22 mouse cellular contexts compared by ENCODE assay signal in the genomic region with DNA sequence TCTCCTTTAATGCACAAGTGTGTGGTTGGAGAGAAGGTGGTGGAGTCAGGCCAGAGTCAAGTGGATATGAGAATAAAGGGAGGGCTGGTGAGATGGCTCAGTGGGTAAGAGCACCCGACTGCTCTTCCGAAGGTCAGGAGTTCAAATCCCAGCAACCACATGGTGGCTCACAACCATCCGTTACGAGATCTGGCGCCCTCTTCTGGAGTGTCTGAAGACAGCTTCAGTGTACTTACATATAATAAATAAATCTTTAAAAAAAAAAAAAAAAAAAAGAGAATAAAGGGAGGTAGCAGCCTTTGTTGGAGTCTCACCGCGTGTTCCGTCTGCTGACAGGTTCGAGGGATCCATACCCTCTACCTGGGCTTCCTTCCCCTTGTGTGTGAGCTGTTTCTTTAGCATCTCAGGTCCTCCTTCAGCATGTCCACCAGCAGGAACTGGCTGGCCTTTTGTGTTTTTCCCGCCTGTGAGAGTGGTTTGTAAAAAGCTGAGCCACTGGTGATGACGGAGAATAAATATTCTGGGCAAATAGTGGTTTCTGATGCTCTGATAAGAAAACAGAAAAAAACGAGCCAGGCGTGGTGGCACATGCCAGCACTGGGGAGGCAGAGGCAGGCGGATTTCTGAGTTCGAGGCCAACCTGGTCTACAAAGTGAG. TPM values are rescaled to one million over a fixed set of nuclear protein-coding genes. Genes with fewer than 3 reads are reported as not detected.
A peak's percentile ranks its signal among the peaks of the same experiment; 100 is the strongest.
DNase-seq lines count a peak whose midpoint lies in the region; ATAC-seq and TF ChIP-seq lines count a peak whose summit lies in the region.
"Not testable (repeated sequence)": the region's sequence is repeated elsewhere in the genome, so short reads cannot be mapped to it uniquely, and the experiment has no call there.
"Had no signal": no experiment of that assay in that cellular context is flagged by ENCODE, and none has a peak within 500 bp of the region (broad histone marks: within the 10 kb centered on the region; RNA-seq: fewer than 3 reads in every experiment).

No protein-coding gene starts in this region.

- ATAC-seq in G1E (ENCODE audit: extremely low read depth, insufficient number of reproducible peaks, low FRiP score, poor library complexity, severe bottlenecking); kidney, postnatal 0 days (replicated peaks; ENCODE audit: low FRiP score, low read depth); liver, embryonic 14.5 days (ENCODE audit: insufficient read depth); midbrain, embryonic 11.5 days (ENCODE audit: low FRiP score); stomach, postnatal 0 days (ENCODE audit: low FRiP score, low TSS enrichment): not testable (repeated sequence)

- H3K9ac ChIP-seq in heart, adult 2 months (ENCODE audit: low read depth, low read length); kidney, postnatal 0 days (ENCODE audit: low read depth, low read length); liver, embryonic 14.5 days (replicated peaks); midbrain, embryonic 11.5 days (ENCODE audit: low read length); stomach, postnatal 0 days (ENCODE audit: low read length): not testable (repeated sequence)

- not testable (repeated sequence) for TF ChIP-seq POLR2A in bone marrow macrophage, adult 2 months (IDR thresholded peaks at IDR 0.05; ENCODE audit: borderline replicate concordance, low read depth, low read length); heart, adult 2 months (IDR thresholded peaks at IDR 0.05; ENCODE audit: insufficient read depth, low read depth, low read length)

- DNase-seq in 416B (ENCODE audit: low read depth) = peak; percentile 31
- DNase-seq in G1E (ENCODE audit: low spot score); heart, adult 2 months; kidney, postnatal 0 days (ENCODE audit: low spot score); liver, embryonic 14.5 days (ENCODE audit: low read depth in 3 of 3, low spot score in 3 of 3); stomach, postnatal 0 days (ENCODE audit: low spot score): not testable (repeated sequence)
- DNase-seq in midbrain, embryonic 11.5 days (ENCODE audit: low spot score, missing footprints) = peak; percentile 83

- H3K27ac ChIP-seq in bone marrow macrophage, adult 2 months (ENCODE audit: insufficient read depth, low read depth, low read length); heart, adult 2 months; kidney, postnatal 0 days; liver, embryonic 14.5 days; midbrain, embryonic 11.5 days (ENCODE audit: low read depth, low read length); stomach, postnatal 0 days (replicated peaks): not testable (repeated sequence)

- TF ChIP-seq EP300 in heart, adult 2 months (IDR thresholded peaks at IDR 0.05; ENCODE audit: insufficient read depth, low read depth, low read length); liver, embryonic 14.5 days (IDR thresholded peaks at IDR 0.05; ENCODE audit: low read depth); stomach, postnatal 0 days (optimal IDR thresholded peaks at IDR 0.05): not testable (repeated sequence)

- H3K36me3 ChIP-seq in G1E (replicated peaks) = peaks cover 68% of the 10 kb centered on the region
- not testable (repeated sequence) for H3K36me3 ChIP-seq in heart, adult 2 months (ENCODE audit: control insufficient read depth, insufficient read depth, low read length)
- H3K36me3 ChIP-seq in kidney, postnatal 0 days (ENCODE audit: insufficient read depth, low read length) = peaks cover 31% of the 10 kb centered on the region
- peaks cover 31% of the 10 kb centered on the region for H3K36me3 ChIP-seq in liver, embryonic 14.5 days (replicated peaks; ENCODE audit: control insufficient read depth, insufficient read depth, low read depth)
- peaks cover 21% of the 10 kb centered on the region for H3K36me3 ChIP-seq in midbrain, embryonic 11.5 days (ENCODE audit: control insufficient read depth, insufficient read depth, low read length)
- peaks cover 15% of the 10 kb centered on the region for H3K36me3 ChIP-seq in stomach, postnatal 0 days (ENCODE audit: control insufficient read depth, insufficient read depth, low read length)

- intact Hi-C loops in heart, adult 2 months (cut with DNase I) = not testable (repeated sequence)

- not testable (repeated sequence) for H3K4me2 ChIP-seq in kidney, postnatal 0 days (ENCODE audit: low read length); liver, embryonic 14.5 days (ENCODE audit: low read depth); midbrain, embryonic 11.5 days; stomach, postnatal 0 days (replicated peaks; ENCODE audit: low read depth)

- peaks cover 37% of the 10 kb centered on the region for H3K4me1 ChIP-seq in G1E (ENCODE audit: insufficient read depth, low read depth, low read length)
- H3K4me1 ChIP-seq in bone marrow macrophage, adult 2 months (ENCODE audit: control insufficient read depth, insufficient read depth, low read length); heart, adult 2 months (ENCODE audit: control insufficient read depth, insufficient read depth, low read length); kidney, postnatal 0 days (replicated peaks; ENCODE audit: insufficient read depth, low read length); liver, embryonic 14.5 days (replicated peaks; ENCODE audit: control insufficient read depth in 2 of 2, insufficient read depth in 2 of 2, low read length in 1 of 2); midbrain, embryonic 11.5 days (ENCODE audit: control insufficient read depth, insufficient read depth, low read length); stomach, postnatal 0 days (replicated peaks; ENCODE audit: control insufficient read depth, insufficient read depth): not testable (repeated sequence)

- 0 out of 2 replicates have a peak, but pooled peaks have one; percentile 10 for TF ChIP-seq CTCF in G1E (IDR thresholded peaks at IDR 0.05; ENCODE audit: low read depth, low read length)
- TF ChIP-seq CTCF in bone marrow macrophage, adult 2 months (IDR thresholded peaks at IDR 0.05; ENCODE audit: low read depth, low read length) = 0 out of 2 replicates have a peak, but pooled peaks have one; percentile 18
- TF ChIP-seq CTCF in heart, adult 2 months (IDR thresholded peaks at IDR 0.05) = peak; percentile 54
- peak; percentile 41; the same call in 1 of the 2 replicates for TF ChIP-seq CTCF in kidney, postnatal 0 days (IDR thresholded peaks at IDR 0.05; ENCODE audit: low read depth)
- peak; percentile 27; the same call in 1 of the 2 replicates for TF ChIP-seq CTCF in liver, embryonic 14.5 days (IDR thresholded peaks at IDR 0.05; ENCODE audit: low read depth)
- TF ChIP-seq CTCF in stomach, postnatal 0 days (IDR thresholded peaks at IDR 0.05; ENCODE audit: low read depth) = peak; percentile 33; the same call in 1 of the 2 replicates

- H3K27me3 ChIP-seq in G1E (ENCODE audit: insufficient read depth, low read length); heart, adult 2 months (ENCODE audit: control insufficient read depth, insufficient read depth, low read length); kidney, postnatal 0 days (ENCODE audit: insufficient read depth, low read length); liver, embryonic 14.5 days (ENCODE audit: control insufficient read depth, insufficient read depth, low read length); midbrain, embryonic 11.5 days (ENCODE audit: control insufficient read depth, insufficient read depth, low read length); stomach, postnatal 0 days (ENCODE audit: control insufficient read depth, insufficient read depth, low read length): not testable (repeated sequence)

- not testable (repeated sequence) for H3K9me3 ChIP-seq in G1E (replicated peaks); kidney, postnatal 0 days (replicated peaks; ENCODE audit: low read length); liver, embryonic 14.5 days (ENCODE audit: control insufficient read depth, low read length); midbrain, embryonic 11.5 days (ENCODE audit: control insufficient read depth, low read length); stomach, postnatal 0 days (ENCODE audit: control insufficient read depth, low read length)

- not testable (repeated sequence) for H3K79me2 ChIP-seq in heart, adult 2 months (replicated peaks; ENCODE audit: control insufficient read depth, insufficient read depth, low read length)

- WGBS in heart, adult 2 months = 90% methylated on average over 15 of the region's 15 CpGs
- 81% methylated on average over 15 of the region's 15 CpGs for WGBS in kidney, postnatal 0 days
- WGBS in liver, embryonic 14.5 days (ENCODE audit: insufficient replicate concordance) = 67% methylated on average over 15 of the region's 15 CpGs
- whole genome bisulfite sequencing in midbrain, embryonic 11.5 days = 88% methylated on average over 15 of the region's 15 CpGs
- 80% methylated on average over 15 of the region's 15 CpGs for WGBS in stomach, postnatal 0 days

- not testable (repeated sequence) for H3K4me3 ChIP-seq in G1E (ENCODE audit: low read depth, low read length); bone marrow macrophage, adult 2 months (ENCODE audit: insufficient read depth, low read length); heart, adult 2 months; kidney, postnatal 0 days (replicated peaks; ENCODE audit: low read depth, low read length); liver, embryonic 14.5 days (ENCODE audit: insufficient read depth in 1 of 2, low read depth in 2 of 2, low read length in 2 of 2); midbrain, embryonic 11.5 days (ENCODE audit: low read depth, low read length); stomach, postnatal 0 days (ENCODE audit: low read depth, low read length)

RNA-seq across cellular contexts. Expression of a gene that starts 7.0 kb away (rescaled TPM):
- total RNA-seq in G1E (2014; fragmentation: Nextera tagmentation) (49.4 and 66.4 TPM in 2 replicates), G1E (2017) (22.3 and 26.7 TPM in 2 replicates)
- polyA plus RNA-seq in G1E (2012) = 58.4 and 62.3 TPM in 2 replicates
- 48.4 and 53.1 TPM in 2 replicates for polyA plus RNA-seq in bone marrow macrophage, adult 2 months (2012; ENCODE audit: insufficient read depth, insufficient read length, missing spikeins)
- 10 to 100 TPM; 29.4 to 31.8 TPM for total RNA-seq in heart, adult 2 months (2021)
- polyA plus RNA-seq in heart, adult 2 months (2012; rRNA removed) = 27.5 and 39.9 TPM in 2 replicates
- 24.1 and 26.5 TPM in 2 replicates for polyA plus RNA-seq in kidney, postnatal 0 days (2015; fragmentation: Nextera tagmentation; extraction: Ambion mirVana)
- 9.6 and 10.0 TPM in 2 replicates for polyA plus RNA-seq in liver, embryonic 14.5 days (2012; rRNA removed)
- 4.8 and 6.9 TPM in 2 replicates for polyA plus RNA-seq in liver, embryonic 14.5 days (2014; fragmentation: Nextera tagmentation; extraction: Ambion mirVana)
- 28.4 and 33.0 TPM in 2 replicates for polyA plus RNA-seq in midbrain, embryonic 11.5 days (2014; fragmentation: Nextera tagmentation; extraction: Ambion mirVana)
- polyA plus RNA-seq in stomach, postnatal 0 days (2015; fragmentation: Nextera tagmentation; extraction: Ambion mirVana) = 11.1 and 11.5 TPM in 2 replicates

RNA-seq across cellular contexts. Expression of a gene that starts 10.7 kb away (rescaled TPM):
- 62.5 and 65.4 TPM in 2 replicates for total RNA-seq in G1E (2014; fragmentation: Nextera tagmentation)
- 68.8 and 70.3 TPM in 2 replicates for total RNA-seq in G1E (2017)
- 18.7 and 26.2 TPM in 2 replicates for polyA plus RNA-seq in G1E (2012)
- 10.0 and 11.7 TPM in 2 replicates for polyA plus RNA-seq in bone marrow macrophage, adult 2 months (2012; ENCODE audit: insufficient read depth, insufficient read length, missing spikeins)
- 1 to 10 TPM; 8.7 to 9.0 TPM for total RNA-seq in heart, adult 2 months (2021)
- polyA plus RNA-seq in heart, adult 2 months (2012; rRNA removed) = 5.5 and 13.1 TPM in 2 replicates
- 35.9 and 41.8 TPM in 2 replicates for polyA plus RNA-seq in kidney, postnatal 0 days (2015; fragmentation: Nextera tagmentation; extraction: Ambion mirVana)
- polyA plus RNA-seq in liver, embryonic 14.5 days (2012; rRNA removed) = 17.5 and 25.3 TPM in 2 replicates
- 26.9 and 27.2 TPM in 2 replicates for polyA plus RNA-seq in liver, embryonic 14.5 days (2014; fragmentation: Nextera tagmentation; extraction: Ambion mirVana)
- polyA plus RNA-seq in midbrain, embryonic 11.5 days (2014; fragmentation: Nextera tagmentation; extraction: Ambion mirVana) = 70.1 and 70.2 TPM in 2 replicates
- polyA plus RNA-seq in stomach, postnatal 0 days (2015; fragmentation: Nextera tagmentation; extraction: Ambion mirVana) = 22.2 and 23.4 TPM in 2 replicates

RNA-seq across cellular contexts. Expression of a gene that starts 41.3 kb away (rescaled TPM):
- not detected in 2 replicates for total RNA-seq in G1E (2014; fragmentation: Nextera tagmentation)
- 0.11 TPM in 1 of 2 replicates, not detected in the other for total RNA-seq in G1E (2017)
- not detected in 2 replicates for polyA plus RNA-seq in G1E (2012)
- polyA plus RNA-seq in bone marrow macrophage, adult 2 months (2012; ENCODE audit: insufficient read depth, insufficient read length, missing spikeins) = not detected in 2 replicates
- not detected for total RNA-seq in heart, adult 2 months (2021)
- polyA plus RNA-seq in heart, adult 2 months (2012; rRNA removed) = not detected in 2 replicates
- not detected in 2 replicates for polyA plus RNA-seq in kidney, postnatal 0 days (2015; fragmentation: Nextera tagmentation; extraction: Ambion mirVana)
- polyA plus RNA-seq in liver, embryonic 14.5 days (2012; rRNA removed) = not detected in 2 replicates
- polyA plus RNA-seq in liver, embryonic 14.5 days (2014; fragmentation: Nextera tagmentation; extraction: Ambion mirVana) = not detected in 2 replicates
- polyA plus RNA-seq in midbrain, embryonic 11.5 days (2014; fragmentation: Nextera tagmentation; extraction: Ambion mirVana) = 11.3 and 11.7 TPM in 2 replicates
- not detected in 2 replicates for polyA plus RNA-seq in stomach, postnatal 0 days (2015; fragmentation: Nextera tagmentation; extraction: Ambion mirVana)
- total RNA-seq: adrenal gland, postnatal 25 days; gastrocnemius, adult 18-20 months; gastrocnemius, postnatal 14 days; gastrocnemius, postnatal 4 days; heart, adult 18-20 months; heart, postnatal 14 days; heart, postnatal 4 days had no signal
- polyA plus RNA-seq: activated CD4-positive, CD25-positive, alpha-beta regulatory T cell, adult 4 months; C2C12; CD4-positive, CD25-positive, alpha-beta regulatory T cell, adult 4 months; heart, embryonic 10.5 days; heart, embryonic 13.5 days; heart, embryonic 16.5 days; intestine, embryonic 14.5 days had no signal

Comparison
In these comparisons a context has a peak if more than half of its experiments do, and no peak if none do; other contexts are left out.
1. RNA of a gene that starts 41.3 kb away (polyA plus RNA-seq): 11.3 to 11.7 TPM in midbrain, embryonic 11.5 days; not detected in heart, adult 2 months, not detected in G1E, not detected in bone marrow macrophage, adult 2 months, not detected in kidney, postnatal 0 days, not detected in liver, embryonic 14.5 days and not detected in stomach, postnatal 0 days; every median in the first group is over 10 times any median in the second.
2. Peak in every context shown above with its lines, with median percentiles within 50 percentile points of each other: CTCF ChIP-seq.